Mouse (Mus musculus) C2C12 (cell line): ENCODE measurements around the gene Pax4. TPM values are rescaled to one million over a fixed set of nuclear protein-coding genes. Genes with fewer than 3 reads are reported as not detected.

Source experiments
- H3K27me3 ChIP-seq: one replicate; pipeline ENCODE4 v1.6.1; 2011; ENCODE audit not compliant: control insufficient read depth, insufficient read depth, insufficient read length
- H3K36me3 ChIP-seq: one replicate; pipeline ENCODE4 v1.6.1; 2011; ENCODE audit not compliant: control insufficient read depth, insufficient read depth
- H3K4me3 ChIP-seq: one replicate; pipeline ENCODE4 v1.5.1; 2011; ENCODE audit warnings: mild to moderate bottlenecking, control low read depth; ENCODE audit not compliant: poor library complexity, insufficient read depth, severe bottlenecking
- H3K79me2 ChIP-seq: one replicate; pipeline ENCODE4 v1.6.1; 2011; ENCODE audit not compliant: control insufficient read depth, insufficient read depth
- H3K79me3 ChIP-seq: one replicate; pipeline ENCODE4 v1.6.1; 2011; ENCODE audit warnings: low read depth, control low read depth
- H3ac ChIP-seq: one replicate; pipeline ENCODE3; 2011; ENCODE audit warnings: low read depth; ENCODE audit not compliant: control insufficient read depth, insufficient read length
- CEBPB ChIP-seq: IDR thresholded peaks from one replicate; pipeline ENCODE4 v1.6.1; 2011; ENCODE audit warnings: low read depth, mild to moderate bottlenecking, control low read depth, moderate library complexity
- CTCF ChIP-seq: IDR thresholded peaks from one replicate; pipeline ENCODE4 v1.5.1; 2011; ENCODE audit not compliant: control insufficient read depth, insufficient read depth, insufficient read length
- FOSL1 ChIP-seq: IDR thresholded peaks from one replicate; pipeline ENCODE4 v1.8.0; 2011; ENCODE audit warnings: mild to moderate bottlenecking, low read length; ENCODE audit not compliant: poor library complexity, insufficient read depth, severe bottlenecking
- MAX ChIP-seq: IDR thresholded peaks from one replicate; pipeline ENCODE4 v1.6.1; 2011; ENCODE audit warnings: mild to moderate bottlenecking, control low read depth
- MYOD1 ChIP-seq: IDR thresholded peaks from one replicate; pipeline ENCODE4 v1.6.1; 2011; ENCODE audit warnings: low read depth; ENCODE audit not compliant: control insufficient read depth, insufficient read length
- MYOG ChIP-seq: IDR thresholded peaks from one replicate; pipeline ENCODE4 v1.6.1; 2011; ENCODE audit not compliant: control insufficient read depth, insufficient read length; ENCODE audit errors: extremely low read depth
- USF1 ChIP-seq: IDR thresholded peaks from one replicate; pipeline ENCODE4 v1.6.1; 2011; ENCODE audit warnings: low read depth, mild to moderate bottlenecking, control low read depth, moderate library complexity
- polyA plus RNA-seq: library from polyadenylated mRNA; unstranded; fragments of >200 nt; fragmentation: generic; extraction: Trizol; gene quantifications from one replicate; pipeline ENCODE4 v1.2.1, GENCODE M21; 2012; ENCODE audit warnings: missing spikeins

The Pax4 gene
- polyA plus RNA-seq, 1 experiment, result not detected

DNA sequence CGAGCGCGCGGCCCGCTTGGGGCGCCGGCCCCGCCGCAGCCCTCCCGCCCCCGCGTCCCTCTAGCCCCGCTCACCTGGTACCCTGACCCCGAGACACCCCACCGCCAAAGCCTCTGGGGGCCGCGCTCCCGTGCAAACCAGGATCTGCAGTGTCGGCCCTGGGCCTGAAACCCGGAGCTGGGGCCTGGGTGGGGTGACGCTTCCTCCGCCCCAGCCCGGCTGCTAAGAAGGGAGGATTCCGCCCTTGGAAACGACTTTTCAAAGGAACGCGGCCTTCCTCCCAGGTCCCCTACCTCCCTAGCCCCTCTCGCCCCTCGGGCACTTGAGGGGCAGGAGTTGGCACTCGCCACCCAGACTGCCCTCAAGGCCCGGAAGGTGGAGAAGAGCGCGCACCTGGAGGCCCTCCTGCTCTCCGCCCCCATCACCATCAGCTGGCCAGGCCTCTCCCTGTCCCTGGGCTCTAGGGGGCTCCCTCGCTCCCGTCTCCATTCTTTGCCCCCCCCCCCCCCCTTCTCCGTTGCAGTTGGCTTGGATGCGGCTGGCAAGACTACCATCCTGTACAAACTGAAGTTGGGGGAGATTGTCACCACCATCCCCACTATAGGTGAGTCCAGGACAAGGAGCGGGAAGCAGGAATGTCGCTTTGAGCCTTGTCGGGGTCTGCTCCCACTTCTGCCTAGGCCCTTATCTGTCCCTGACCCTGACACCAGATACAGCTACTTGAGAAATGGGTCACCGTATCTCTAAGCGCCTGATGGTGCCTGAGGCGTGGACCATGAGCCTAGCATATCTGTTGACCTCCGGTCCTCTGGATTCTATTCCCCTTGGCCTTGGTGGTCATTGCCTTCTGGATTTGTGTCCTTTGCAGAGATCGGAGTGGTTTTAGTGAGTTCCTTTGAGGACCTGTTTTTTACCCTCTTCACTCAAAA is 25.1 kb downstream of the Pax4 start:
- peaks cover 14% of the 10 kb centered on the region for H3K79me3 ChIP-seq
- TF ChIP-seq MAX (no peak), CEBPB (no peak), FOSL1 (no peak), CTCF (peak; percentile 44)
- peaks cover 32% of the 10 kb centered on the region for H3K79me2 ChIP-seq
- peak overlapping the region; percentile 95 for H3ac ChIP-seq
- H3K36me3 ChIP-seq, result peaks cover 10% of the 10 kb centered on the region
- H3K4me3 ChIP-seq, result peak overlapping the region; percentile 89
- no peaks in the 10 kb centered on the region for H3K27me3 ChIP-seq

DNA sequence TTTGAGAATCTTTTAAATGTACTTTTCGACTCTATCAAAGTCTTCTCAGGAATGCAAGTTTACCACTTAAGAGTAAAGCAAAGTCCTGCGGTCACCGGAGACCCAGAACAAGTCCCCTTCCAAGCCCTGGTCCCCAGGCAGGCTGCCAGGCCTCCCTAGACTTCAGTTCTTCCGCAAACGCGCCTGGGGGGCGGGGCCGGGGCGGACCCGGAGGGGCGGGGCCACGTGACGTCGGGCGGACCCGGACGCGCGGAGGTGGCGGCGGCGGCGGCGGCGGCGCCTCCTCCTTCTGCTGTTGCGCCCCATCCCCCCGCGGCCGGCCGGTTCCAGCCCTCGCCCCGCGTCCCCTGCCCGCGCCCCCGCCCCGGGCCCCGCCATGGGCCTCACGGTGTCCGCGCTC is 25.8 kb downstream of the Pax4 start, which contains the start of gene Arf5:
TSS of gene Arf5 (plus strand) at position 248 of the 400 bp plus-strand sequence.
- Histone ChIP-seq H3K4me3 (peak within 1 kb of the TSS; percentile 89), H3ac (peak within 1 kb of the TSS; percentile 95), H3K36me3 (peaks cover 16% of the 10 kb centered on the region), H3K79me3 (peaks cover 14% of the 10 kb centered on the region), H3K27me3 (no peaks in the 10 kb centered on the region), H3K79me2 (peaks cover 32% of the 10 kb centered on the region)
- TF ChIP-seq USF1 (peak; percentile 15), CTCF (no peak)

DNA sequence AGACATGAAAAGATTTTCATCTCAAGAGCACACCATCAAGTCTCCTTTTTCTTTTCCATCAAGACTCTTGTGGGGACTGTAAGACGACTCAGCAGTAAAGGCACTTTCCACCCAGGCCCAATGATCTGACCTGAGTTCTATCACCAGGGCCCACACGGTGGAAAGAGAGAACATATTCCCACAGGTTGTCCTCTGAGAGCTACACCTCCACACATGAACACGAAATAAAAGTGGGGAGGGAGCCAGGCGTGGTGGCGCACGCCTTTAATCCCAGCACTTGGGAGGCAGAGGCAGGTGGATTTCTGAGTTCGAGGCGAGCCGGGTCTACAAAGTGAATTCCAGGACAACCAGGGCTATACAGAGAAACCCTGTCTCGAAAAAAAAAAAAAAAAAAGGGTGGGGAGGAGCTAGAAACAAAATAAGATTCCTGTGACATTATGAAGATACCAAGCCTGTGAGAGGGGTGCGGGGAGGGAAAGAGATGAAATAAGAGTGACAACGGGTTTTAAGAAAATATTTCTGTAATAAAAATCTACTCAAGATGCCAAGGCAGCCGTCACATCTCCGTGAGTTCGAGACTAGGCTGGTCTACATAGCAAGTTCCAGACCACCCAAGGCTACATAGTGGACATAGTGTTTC is 26.4 kb downstream of the Pax4 start:
- H3K4me3 ChIP-seq, result peak overlapping the region; percentile 89
- peaks cover 16% of the 10 kb centered on the region for H3K36me3 ChIP-seq
- H3K27me3 ChIP-seq, result no peaks in the 10 kb centered on the region
- no peak overlapping the region for H3ac ChIP-seq
- TF ChIP-seq MYOG (no peak), MYOD1 (no peak)
- H3K79me2 ChIP-seq, result peaks cover 32% of the 10 kb centered on the region
- H3K79me3 ChIP-seq, result peaks cover 14% of the 10 kb centered on the region

DNA sequence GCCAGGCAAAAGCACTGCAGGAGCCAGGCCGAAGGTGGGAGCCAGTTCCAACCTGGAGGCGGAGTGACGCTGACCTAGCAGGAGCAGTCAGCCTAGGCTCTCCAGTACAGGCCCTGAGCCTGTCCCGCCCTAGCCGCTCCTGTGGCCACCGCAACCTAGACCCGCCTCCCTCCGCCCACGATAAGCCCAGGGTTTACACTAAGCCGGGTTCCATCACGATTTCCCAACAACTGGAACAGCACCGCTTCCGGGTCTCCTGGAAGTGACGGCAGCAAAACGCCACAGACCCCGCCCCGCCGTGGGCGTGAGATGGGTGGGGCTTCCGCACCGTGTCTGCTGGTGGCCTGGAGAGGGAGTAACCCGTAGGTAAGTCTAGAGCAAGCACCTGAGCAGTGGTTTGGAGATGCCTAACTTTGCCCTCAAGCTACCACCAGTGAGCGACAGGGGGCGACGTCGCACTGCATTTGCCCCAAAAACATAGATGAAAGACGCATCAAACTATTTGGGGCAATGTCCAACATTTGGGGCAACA is 27.6 kb downstream of the Pax4 start:
- TF ChIP-seq MYOG (no peak), MAX (peak; percentile 30), FOSL1 (no peak), MYOD1 (no peak), CEBPB (peak; percentile 86), CTCF (peak; percentile 34)
- no peaks in the 10 kb centered on the region for H3K27me3 ChIP-seq
- H3K79me2 ChIP-seq, result peaks cover 32% of the 10 kb centered on the region
- H3K36me3 ChIP-seq, result peaks cover 10% of the 10 kb centered on the region
- H3K79me3 ChIP-seq, result peaks cover 14% of the 10 kb centered on the region
- peak overlapping the region; percentile 84 for H3ac ChIP-seq
- H3K4me3 ChIP-seq, result peak overlapping the region; percentile 56

DNA sequence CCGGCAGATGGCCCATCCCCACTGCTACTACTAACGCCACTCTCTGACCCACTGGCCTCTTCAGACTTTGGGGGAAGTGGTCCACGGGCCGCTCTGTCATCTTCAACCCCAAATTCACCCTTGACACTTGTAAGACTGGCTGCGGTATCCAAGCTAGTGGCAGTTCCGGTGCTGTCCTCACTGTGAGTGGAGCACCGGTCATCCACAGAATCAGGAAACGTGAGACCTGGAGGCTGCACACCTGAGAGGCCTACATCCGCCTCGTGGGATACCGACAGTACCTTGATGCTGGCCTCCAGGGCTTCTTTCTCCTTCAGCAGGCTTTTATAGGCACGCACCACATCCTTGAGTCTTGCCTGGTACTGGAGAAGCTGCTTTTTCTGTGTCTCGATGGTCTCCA is 28.3 kb downstream of the Pax4 start:
- Histone ChIP-seq H3K79me2 (peaks cover 32% of the 10 kb centered on the region), H3K36me3 (peaks cover 9% of the 10 kb centered on the region), H3K79me3 (peaks cover 14% of the 10 kb centered on the region), H3K27me3 (no peaks in the 10 kb centered on the region), H3ac (peak overlapping the region; percentile 84), H3K4me3 (peak overlapping the region; percentile 56)
- no peak for TF ChIP-seq CTCF
- no peak for TF ChIP-seq MYOG
- TF ChIP-seq USF1, result no peak
- no peak for TF ChIP-seq CEBPB
- no peak for TF ChIP-seq FOSL1
- TF ChIP-seq MAX, result no peak
- no peak for TF ChIP-seq MYOD1

DNA sequence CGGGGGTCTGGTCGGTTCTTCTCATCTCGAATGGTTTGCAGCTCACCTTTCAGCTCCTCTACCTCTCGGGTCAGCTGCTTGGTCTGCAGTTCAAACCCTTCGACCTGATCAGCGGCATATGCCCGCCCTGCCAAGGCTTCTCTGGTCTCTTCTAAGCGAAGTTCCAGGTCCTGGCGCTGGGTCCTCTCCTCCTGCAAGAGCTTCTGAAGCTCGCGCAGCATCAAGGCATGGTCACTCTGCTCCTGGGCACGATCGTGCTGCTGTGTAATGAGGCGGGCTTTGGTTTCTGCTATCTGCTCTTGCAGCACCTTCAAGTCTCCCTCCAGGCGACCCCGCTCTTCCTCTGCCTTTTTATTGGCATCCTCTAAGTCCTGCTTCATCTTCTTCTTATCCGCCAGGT is 28.8 kb downstream of the Pax4 start:
- Histone ChIP-seq H3K79me2 (peaks cover 32% of the 10 kb centered on the region), H3K36me3 (peaks cover 9% of the 10 kb centered on the region), H3K79me3 (peaks cover 14% of the 10 kb centered on the region), H3K4me3 (peak overlapping the region; percentile 56), H3K27me3 (no peaks in the 10 kb centered on the region), H3ac (no peak overlapping the region)
- TF ChIP-seq CEBPB (no peak), CTCF (no peak), MAX (no peak), MYOD1 (no peak), USF1 (no peak), MYOG (no peak), FOSL1 (no peak)
